Mouse (Mus musculus): ENCODE measurements at regions not wholly inside any gene's neighbourhood (a gene's known extent, or its start where the extent isn't known, plus 50 kb on each side); places are given as distances from the start of the nearest gene placed in this dataset.

GRCm38 (mm10) chr13:59956441-59956840 lies 133.5 kb upstream of the Tut7 start:
- no peak for DNase-seq

- DNase-seq, result no peak
These were observed 129.9 kb upstream of the Tut7 start for GRCm38 (mm10) chr13:59952809-59953208.

GRCm38 (mm10) chr13:59952116-59952515 lies 129.2 kb upstream of the Tut7 start:
- DNase-seq, result no peak

- peak; percentile 29 for DNase-seq
These were observed 127.3 kb upstream of the Tut7 start for GRCm38 (mm10) chr13:59950281-59950680.

GRCm38 (mm10) chr13:59949471-59949870 lies 126.5 kb upstream of the Tut7 start:
- no peak for DNase-seq

- DNase-seq, result no peak
These were observed 125.7 kb upstream of the Tut7 start for GRCm38 (mm10) chr13:59948496-59949138.

- no peak for DNase-seq
These were observed 124.5 kb upstream of the Tut7 start for GRCm38 (mm10) chr13:59947461-59947860.

GRCm38 (mm10) chr13:59946509-59946908 lies 123.6 kb upstream of the Tut7 start:
- no peak for DNase-seq

GRCm38 (mm10) chr13:59945631-59946030 lies 122.7 kb upstream of the Tut7 start:
- DNase-seq, result no peak

- DNase-seq, result no peak
These were observed 120.7 kb upstream of the Tut7 start for GRCm38 (mm10) chr13:59943602-59944140.

- no peak for DNase-seq
These were observed 120.1 kb upstream of the Tut7 start for GRCm38 (mm10) chr13:59943020-59943419.

GRCm38 (mm10) chr13:59941519-59941918 lies 118.6 kb upstream of the Tut7 start:
- DNase-seq, result no peak

- no peak for DNase-seq
These were observed 117.7 kb upstream of the Tut7 start for GRCm38 (mm10) chr13:59940414-59941205.

- DNase-seq, result no peak
These were observed 116.9 kb upstream of the Tut7 start for GRCm38 (mm10) chr13:59939886-59940285.

- DNase-seq, result no peak
These were observed 114.2 kb upstream of the Tut7 start for GRCm38 (mm10) chr13:59937147-59937546.

GRCm38 (mm10) chr13:59934556-59934955 lies 111.6 kb upstream of the Tut7 start:
- no peak for DNase-seq

- DNase-seq, result peak; percentile 47
These were observed 111.1 kb upstream of the Tut7 start for GRCm38 (mm10) chr13:59934093-59934492.

- no peak for DNase-seq
These were observed 104.6 kb upstream of the Tut7 start for GRCm38 (mm10) chr13:59927379-59928111.

- DNase-seq, result no peak
These were observed 103.0 kb upstream of the Tut7 start for GRCm38 (mm10) chr13:59925845-59926481.

- no peak for DNase-seq
These were observed 94.2 kb upstream of the Tut7 start for GRCm38 (mm10) chr13:59917185-59917584.

- DNase-seq, result peak; percentile 57
These were observed 93.5 kb upstream of the Tut7 start for GRCm38 (mm10) chr13:59916166-59917044.

Measured in adrenal gland, adult 2 months (tissue).